Mouse (Mus musculus): Measurements from ENCODE around the gene Fer1l5.

DNA sequence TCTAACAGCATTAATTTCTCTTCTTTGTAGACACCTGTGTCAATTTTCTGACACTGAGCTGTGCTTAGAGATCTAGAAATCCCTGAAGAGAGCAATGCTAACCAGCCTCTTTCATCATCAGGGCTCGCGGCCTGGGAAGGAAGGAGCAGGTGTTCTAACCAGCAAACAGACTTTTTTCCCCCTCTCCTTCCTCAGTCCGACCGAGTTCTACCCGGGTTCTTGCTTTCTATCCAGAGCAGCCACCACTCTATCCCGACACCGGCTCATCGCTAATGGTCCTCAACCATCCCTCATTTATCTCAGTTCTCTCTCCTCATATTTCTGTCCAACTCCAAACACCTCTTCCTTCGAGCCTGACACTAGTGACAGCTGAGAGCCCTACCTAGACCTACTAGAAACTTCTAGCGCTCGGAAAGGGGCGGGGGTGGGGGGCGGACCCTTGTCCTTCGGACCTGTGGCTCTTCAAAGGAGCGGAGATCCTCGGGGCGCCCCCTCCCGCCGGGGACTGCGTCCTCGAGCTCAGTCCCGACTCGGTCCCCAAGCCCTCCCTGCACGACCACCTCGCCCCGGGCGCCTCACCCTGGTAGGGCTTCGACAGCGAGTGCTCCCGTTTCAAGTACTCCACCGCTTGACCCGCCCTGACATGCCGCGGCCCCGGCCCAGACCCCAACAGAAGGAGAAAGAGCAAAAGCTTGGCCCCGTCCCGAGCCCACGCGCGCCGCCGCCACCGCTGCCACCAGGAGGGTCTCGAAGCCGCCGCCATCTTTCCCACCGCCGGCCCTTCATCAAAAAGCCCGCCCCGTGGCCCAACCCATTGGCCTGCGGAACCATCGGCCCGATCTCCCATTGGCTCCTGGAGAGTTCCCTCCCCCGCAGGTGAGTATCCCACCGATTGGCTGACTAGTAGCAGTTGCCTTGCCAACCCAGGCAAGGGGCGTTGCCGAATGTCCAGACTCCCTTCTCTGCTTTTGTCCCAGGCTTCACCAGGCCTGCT lies 72.7 kb downstream of the Fer1l5 start, which contains the start of gene Lman2l:
- TF ChIP-seq GATA1 (IDR thresholded peaks at IDR 0.05; ENCODE audit: borderline replicate concordance, low read length) (no peak), FLI1 (IDR thresholded peaks at IDR 0.05; ENCODE audit: low read length) (no peak)
